Mouse (Mus musculus) G1E (cell line): ENCODE data around the gene Sik3.

Experiments
- CTCF ChIP-seq: IDR thresholded peaks from 2 replicates; pipeline ENCODE4 v1.5.1; 2012; ENCODE audit warnings: low read depth, low read length, inconsistent platforms, mixed read lengths
- GATA1 ChIP-seq: IDR thresholded peaks from 2 replicates; pipeline ENCODE4 v1.6.1; 2012; ENCODE audit warnings: borderline replicate concordance, low read length, inconsistent platforms, mixed read lengths
- GATA2 ChIP-seq: IDR thresholded peaks from 2 replicates; pipeline ENCODE4 v1.6.1; 2012; ENCODE audit warnings: low read depth, low read length, inconsistent platforms, borderline replicate concordance
- POLR2AphosphoS5 ChIP-seq: IDR thresholded peaks from 2 replicates; pipeline ENCODE4 v1.6.1; 2012; ENCODE audit warnings: low read depth, low read length, inconsistent platforms; ENCODE audit not compliant: insufficient replicate concordance
- TAL1 ChIP-seq: conservative IDR thresholded peaks from 2 replicates; pipeline ENCODE4 v1.6.1; 2012; ENCODE audit warnings: low read depth, low read length, inconsistent platforms, mixed read lengths

- no peak for TF ChIP-seq GATA2
- no peak for TF ChIP-seq CTCF
- no peak for TF ChIP-seq GATA1
- TF ChIP-seq TAL1: no peak
- no peak for TF ChIP-seq POLR2AphosphoS5
Observed at GRCm38 (mm10) chr9:46014251-46014681, 1.6 kb downstream of the Sik3 start.
